Mouse (Mus musculus) T-cell, adult 66 days (primary cell): ENCODE results near the gene D130052B06Rik. TPM values are rescaled to one million over a fixed set of nuclear protein-coding genes. Genes with fewer than 3 reads are reported as not detected.

Experiments
- total RNA-seq, 2 experiments: library from RNA; stranded (reverse); gene quantifications; 3 replicates in 1 of 2; 4 replicates in 1 of 2; pipeline ENCODE4 v1.2.4; 2023

Gene D130052B06Rik
- not detected for total RNA-seq

GRCm38 (mm10) chr11:33598986-33599385 lies at the start of gene D130052B06Rik:
Gene D130052B06Rik (plus strand): TSS chr11:33599302.

GRCm38 (mm10) chr11:33578859-33579258 lies 20.2 kb upstream of the D130052B06Rik start, which contains the start of gene Gabrp:
Gene Gabrp (minus strand): TSS chr11:33578959.

Other genes starting within 250 kb of the D130052B06Rik start
- not detected for gene Ranbp17, start 85.6 kb upstream of the D130052B06Rik start, total RNA-seq
- not detected for gene Gabrp, start 20.3 kb upstream of the D130052B06Rik start, total RNA-seq